Comparison of ENCODE assay signal across 15 mouse cellular contexts in the genomic region with DNA sequence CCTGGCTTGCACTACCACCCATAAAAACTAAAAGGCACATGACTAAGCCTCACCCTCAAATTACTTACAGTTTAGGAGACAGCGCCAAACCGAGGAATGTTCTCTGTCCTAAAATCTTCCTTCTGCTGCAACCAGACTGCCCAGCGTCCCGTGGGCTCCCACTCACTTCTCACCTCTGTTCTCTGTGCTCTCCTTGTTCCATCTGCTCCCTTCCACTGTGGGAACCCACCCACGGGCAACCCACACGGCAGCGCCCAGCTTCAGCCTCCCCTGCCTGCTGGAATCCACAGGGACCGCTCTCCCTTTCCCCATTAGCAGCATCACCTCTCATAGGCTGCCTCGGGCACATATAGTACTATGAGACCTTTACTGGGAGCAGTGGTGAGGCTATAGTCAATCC. TPM values are rescaled to one million over a fixed set of nuclear protein-coding genes. Genes with fewer than 3 reads are reported as not detected.
DNase-seq lines count a peak whose midpoint lies in the region; ATAC-seq and TF ChIP-seq lines count a peak whose summit lies in the region.
"Had no signal": no experiment of that assay in that cellular context is flagged by ENCODE, and none has a peak within 500 bp of the region (broad histone marks: within the 10 kb centered on the region; RNA-seq: fewer than 3 reads in every experiment).

No protein-coding gene starts in this region.

- ATAC-seq in kidney, embryonic 15.5 days (replicated peaks; ENCODE audit: low FRiP score): no peak

- H3K4me1 ChIP-seq in kidney, embryonic 15.5 days: peaks cover 43% of the 10 kb centered on the region
- H3K4me1 ChIP-seq in cortical plate, adult 2 months (ENCODE audit: control insufficient read depth, insufficient read depth, low read length): peaks cover 23% of the 10 kb centered on the region

- no peaks in the 10 kb centered on the region for H3K36me3 ChIP-seq in kidney, embryonic 15.5 days
- H3K36me3 ChIP-seq: limb, embryonic 12.5 days had no signal

- no peak overlapping the region for H3K4me2 ChIP-seq in kidney, embryonic 15.5 days
- H3K4me2 ChIP-seq: limb, embryonic 12.5 days had no signal

- no peak for TF ChIP-seq CTCF in cortical plate, adult 2 months (IDR thresholded peaks at IDR 0.05; ENCODE audit: extremely low read depth, insufficient read depth, low read length)

- no peaks in the 10 kb centered on the region for H3K9me3 ChIP-seq in kidney, embryonic 15.5 days (replicated peaks)
- H3K9me3 ChIP-seq: limb, embryonic 12.5 days had no signal

- 74% methylated on average over 9 of the region's 9 CpGs for WGBS in kidney, embryonic 15.5 days

- H3K27me3 ChIP-seq in kidney, embryonic 15.5 days: peaks cover 36% of the 10 kb centered on the region

- H3K9ac ChIP-seq in kidney, embryonic 15.5 days: no peak overlapping the region
- H3K9ac ChIP-seq: limb, embryonic 12.5 days had no signal

- H3K27ac ChIP-seq in kidney, embryonic 15.5 days: peak overlapping the region; percentile 38
- peak overlapping the region; percentile 61 for H3K27ac ChIP-seq in cortical plate, adult 2 months (ENCODE audit: insufficient read depth, low read length)
- H3K27ac ChIP-seq: limb, embryonic 12.5 days; macrophage had no signal

- DNase-seq in kidney, adult 8-10 months: no peak
- peak; percentile 34 to 69 for DNase-seq in frontal cortex, postnatal 10 days (ENCODE audit: low spot score in 2 of 2)
- DNase-seq in right cerebral cortex, adult 2 months (ENCODE audit: low spot score in 2 of 2): peak; percentile 81 to 85
- no peak for DNase-seq in thymus, postnatal 0 days (ENCODE audit: low spot score)
- no peak for DNase-seq in liver
- DNase-seq in spleen, postnatal 36 days (ENCODE audit: low spot score in 2 of 2): no peak
- DNase-seq: cerebellum, postnatal 36 days; gastrocnemius, postnatal 10 days; kidney, postnatal 14 days; thymus, postnatal 4 days had no signal

- H3K4me3 ChIP-seq in kidney, embryonic 15.5 days (replicated peaks): no peak overlapping the region
- H3K4me3 ChIP-seq in cortical plate, adult 2 months (ENCODE audit: insufficient read depth, low read length): peak overlapping the region; percentile 85; the same call in 1 of the 2 replicates
- H3K4me3 ChIP-seq: limb, embryonic 12.5 days had no signal

- no peak for TF ChIP-seq POLR2A in cortical plate, adult 2 months (IDR thresholded peaks at IDR 0.05; ENCODE audit: extremely low read depth, insufficient read depth, low read length)

RNA-seq across cellular contexts. Expression of gene Rab15, which starts 3.8 kb away (rescaled TPM):
- 10.9 and 11.1 TPM in 2 replicates for polyA plus RNA-seq in kidney, embryonic 15.5 days (2015; fragmentation: Nextera tagmentation; extraction: Ambion mirVana)
- polyA plus RNA-seq in cortical plate, adult 2 months (2012; rRNA removed): 224 and 229 TPM in 2 replicates
- polyA plus RNA-seq in thymus, postnatal 0 days (2015; fragmentation: Nextera tagmentation; extraction: Ambion mirVana): 23.6 and 27.0 TPM in 2 replicates

RNA-seq across cellular contexts. Expression of gene Gpx2, which starts 23.6 kb away (rescaled TPM):
- polyA plus RNA-seq in kidney, embryonic 15.5 days (2015; fragmentation: Nextera tagmentation; extraction: Ambion mirVana): 4.0 TPM in 1 of 2 replicates, not detected in the other
- polyA plus RNA-seq in cortical plate, adult 2 months (2012; rRNA removed): 0.13 and 0.38 TPM in 2 replicates
- polyA plus RNA-seq in thymus, postnatal 0 days (2015; fragmentation: Nextera tagmentation; extraction: Ambion mirVana): 1.7 and 2.1 TPM in 2 replicates
- polyA plus RNA-seq: C2C12, macrophage had no signal

RNA-seq across cellular contexts. Expression of gene Fntb, which starts 53.5 kb away (rescaled TPM):
- polyA plus RNA-seq in kidney, embryonic 15.5 days (2015; fragmentation: Nextera tagmentation; extraction: Ambion mirVana): 37.5 and 43.7 TPM in 2 replicates
- polyA plus RNA-seq in cortical plate, adult 2 months (2012; rRNA removed): 31.7 and 32.4 TPM in 2 replicates
- 29.3 and 29.7 TPM in 2 replicates for polyA plus RNA-seq in thymus, postnatal 0 days (2015; fragmentation: Nextera tagmentation; extraction: Ambion mirVana)

RNA-seq across cellular contexts. Expression of gene Churc1, which starts 53.6 kb away (rescaled TPM):
- 118 and 129 TPM in 2 replicates for polyA plus RNA-seq in kidney, embryonic 15.5 days (2015; fragmentation: Nextera tagmentation; extraction: Ambion mirVana)
- polyA plus RNA-seq in cortical plate, adult 2 months (2012; rRNA removed): 96.2 and 101 TPM in 2 replicates
- 206 and 258 TPM in 2 replicates for polyA plus RNA-seq in thymus, postnatal 0 days (2015; fragmentation: Nextera tagmentation; extraction: Ambion mirVana)

Comparison
In these comparisons a context has a peak if more than half of its experiments do, and no peak if none do; other contexts are left out.
1. DNase-seq: peak in frontal cortex, postnatal 10 days (2 of 2) and right cerebral cortex, adult 2 months (2 of 2); none in kidney, adult 8-10 months (0 of 2), thymus, postnatal 0 days (single experiment), liver (single experiment) and spleen, postnatal 36 days (0 of 2).